Mouse (Mus musculus): ENCODE results near the gene Tmem236. TPM values are rescaled to one million over a fixed set of nuclear protein-coding genes. Genes with fewer than 3 reads are reported as not detected.

Tmem236 gene
- polyA plus RNA-seq (2015; fragmentation: Nextera tagmentation; extraction: Ambion mirVana): 0.17 and 0.18 TPM in 2 replicates

- no peaks in the 10 kb centered on the region for H3K27me3 ChIP-seq (ENCODE audit: control insufficient read depth, insufficient read depth, low read depth, low read length)
- H3K4me3 ChIP-seq (ENCODE audit: low read depth, low read length): no peak within 1 kb of the TSS
- 70% methylated on average over 3 of the region's 3 CpGs for WGBS
- no peaks in the 10 kb centered on the region for H3K36me3 ChIP-seq (ENCODE audit: control insufficient read depth, insufficient read depth, low read length)
- H3K4me2 ChIP-seq (ENCODE audit: low read length): no peak within 1 kb of the TSS
- no peaks in the 10 kb centered on the region for H3K4me1 ChIP-seq (ENCODE audit: control insufficient read depth, insufficient read depth, low read length)
- H3K27ac ChIP-seq (ENCODE audit: low read length): no peak within 1 kb of the TSS
- H3K9ac ChIP-seq (ENCODE audit: low read depth, low read length): no peak within 1 kb of the TSS
- H3K9me3 ChIP-seq (replicated peaks; ENCODE audit: control insufficient read depth, low read length, poor library complexity, severe bottlenecking): no peaks in the 10 kb centered on the region
- ATAC-seq: no peak
These were observed at the start of gene Tmem236 for GRCm38 (mm10) chr2:14174334-14174733. TSS of gene Tmem236 (plus strand) at chr2:14174523.

GRCm38 (mm10) chr2:14126387-14126786 lies 47.9 kb upstream of the Tmem236 start:
- no peak overlapping the region for H3K4me2 ChIP-seq (ENCODE audit: low read length)
- WGBS: 87% methylated on average over 6 of the region's 6 CpGs
- H3K4me1 ChIP-seq (ENCODE audit: control insufficient read depth, insufficient read depth, low read length): no peaks in the 10 kb centered on the region
- H3K36me3 ChIP-seq (ENCODE audit: control insufficient read depth, insufficient read depth, low read length): peaks cover 19% of the 10 kb centered on the region; the same call in 1 of the 2 replicates
- no peak overlapping the region for H3K4me3 ChIP-seq (ENCODE audit: low read depth, low read length)
- H3K9ac ChIP-seq (ENCODE audit: low read depth, low read length): no peak overlapping the region
- H3K27ac ChIP-seq (ENCODE audit: low read length): no peak overlapping the region
- H3K27me3 ChIP-seq (ENCODE audit: control insufficient read depth, insufficient read depth, low read depth, low read length): no peaks in the 10 kb centered on the region
- ATAC-seq: no peak
- no peaks in the 10 kb centered on the region for H3K9me3 ChIP-seq (replicated peaks; ENCODE audit: control insufficient read depth, low read length, poor library complexity, severe bottlenecking)

DNA sequence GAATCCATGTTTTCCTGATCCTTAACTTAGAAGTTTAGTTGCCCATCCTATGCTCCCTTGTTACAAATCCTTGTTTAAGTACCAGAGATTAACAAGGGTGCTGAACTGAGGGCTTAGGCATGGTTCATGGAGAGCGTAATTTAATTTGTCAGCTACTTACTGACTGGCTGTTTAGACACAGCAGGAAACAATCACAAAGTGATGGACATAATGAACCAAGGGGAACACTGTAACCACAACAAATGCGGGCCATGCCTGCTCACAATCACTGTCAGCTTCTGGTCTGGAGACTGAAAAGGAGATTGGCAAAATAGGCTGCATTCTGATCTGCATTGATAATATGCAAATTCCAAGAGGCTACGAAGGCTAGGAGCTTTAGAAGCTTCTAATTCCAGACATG lies 46.7 kb upstream of the Tmem236 start:
- Histone ChIP-seq H3K9ac (ENCODE audit: low read depth, low read length) (no peak overlapping the region), H3K4me2 (ENCODE audit: low read length) (no peak overlapping the region), H3K9me3 (replicated peaks; ENCODE audit: control insufficient read depth, low read length, poor library complexity, severe bottlenecking) (no peaks in the 10 kb centered on the region), H3K36me3 (ENCODE audit: control insufficient read depth, insufficient read depth, low read length) (peaks cover 26% of the 10 kb centered on the region), H3K4me1 (ENCODE audit: control insufficient read depth, insufficient read depth, low read length) (no peaks in the 10 kb centered on the region), H3K27me3 (ENCODE audit: control insufficient read depth, insufficient read depth, low read depth, low read length) (no peaks in the 10 kb centered on the region), H3K27ac (ENCODE audit: low read length) (no peak overlapping the region), H3K4me3 (ENCODE audit: low read depth, low read length) (no peak overlapping the region)
- ATAC-seq: no peak
- 22% methylated on average over 3 of the region's 3 CpGs for WGBS

GRCm38 (mm10) chr2:14130641-14131339 lies 43.5 kb upstream of the Tmem236 start:
- Histone ChIP-seq H3K4me1 (ENCODE audit: control insufficient read depth, insufficient read depth, low read length) (no peaks in the 10 kb centered on the region), H3K36me3 (ENCODE audit: control insufficient read depth, insufficient read depth, low read length) (peaks cover 21% of the 10 kb centered on the region), H3K4me2 (ENCODE audit: low read length) (no peak overlapping the region), H3K9ac (ENCODE audit: low read depth, low read length) (no peak overlapping the region), H3K27me3 (ENCODE audit: control insufficient read depth, insufficient read depth, low read depth, low read length) (no peaks in the 10 kb centered on the region), H3K27ac (ENCODE audit: low read length) (no peak overlapping the region), H3K4me3 (ENCODE audit: low read depth, low read length) (no peak overlapping the region), H3K9me3 (replicated peaks; ENCODE audit: control insufficient read depth, low read length, poor library complexity, severe bottlenecking) (no peaks in the 10 kb centered on the region)
- no peak for ATAC-seq
- 92% methylated on average over 12 of the region's 12 CpGs for WGBS

DNA sequence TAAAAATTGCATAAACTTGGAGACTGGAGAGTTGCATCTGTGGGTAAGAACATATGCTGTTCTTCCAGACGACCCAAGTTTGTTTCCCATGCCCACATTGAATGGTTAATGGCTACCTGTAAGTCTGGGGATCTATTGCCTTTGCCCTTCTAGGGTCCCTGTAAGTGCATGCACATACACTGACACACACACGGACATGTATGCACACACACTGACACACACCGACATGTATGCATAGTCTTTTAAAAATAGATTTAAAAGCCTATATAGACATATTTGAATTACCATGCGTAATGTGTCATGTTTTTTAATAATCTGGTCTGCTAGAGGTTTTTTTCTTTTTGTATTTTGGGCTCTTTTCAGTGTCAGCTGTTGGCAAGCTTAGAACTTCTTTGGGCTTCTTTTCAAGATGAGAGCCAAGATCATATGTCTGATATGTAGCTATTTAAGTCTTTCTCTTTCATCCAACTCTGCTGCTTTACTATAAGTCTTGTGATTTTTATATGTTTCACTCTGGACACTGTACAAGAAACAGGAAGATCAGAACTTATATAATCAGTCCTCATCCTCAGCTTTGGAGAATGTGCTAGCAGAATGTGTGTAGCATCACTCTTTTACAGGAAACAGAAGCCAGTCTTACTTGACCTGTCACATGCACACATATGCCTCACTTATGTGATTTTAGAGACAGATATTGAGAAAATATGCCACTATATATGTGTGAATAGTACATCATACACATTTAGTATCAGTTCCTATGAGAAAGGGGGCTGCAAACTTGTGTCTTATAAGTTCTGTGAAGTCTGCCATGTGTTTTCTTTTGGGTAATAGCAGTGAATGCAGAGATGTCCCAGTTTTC lies 41.6 kb upstream of the Tmem236 start:
- H3K27ac ChIP-seq (ENCODE audit: low read length): no peak overlapping the region
- H3K9me3 ChIP-seq (replicated peaks; ENCODE audit: control insufficient read depth, low read length, poor library complexity, severe bottlenecking): no peaks in the 10 kb centered on the region
- H3K4me2 ChIP-seq (ENCODE audit: low read length): no peak overlapping the region
- H3K4me3 ChIP-seq (ENCODE audit: low read depth, low read length): no peak overlapping the region
- H3K27me3 ChIP-seq (ENCODE audit: control insufficient read depth, insufficient read depth, low read depth, low read length): no peaks in the 10 kb centered on the region
- ATAC-seq: no peak
- H3K9ac ChIP-seq (ENCODE audit: low read depth, low read length): no peak overlapping the region
- peaks cover 23% of the 10 kb centered on the region for H3K36me3 ChIP-seq (ENCODE audit: control insufficient read depth, insufficient read depth, low read length)
- 92% methylated on average over 4 of the region's 4 CpGs for WGBS
- no peaks in the 10 kb centered on the region for H3K4me1 ChIP-seq (ENCODE audit: control insufficient read depth, insufficient read depth, low read length)

GRCm38 (mm10) chr2:14136906-14137305 lies 37.4 kb upstream of the Tmem236 start:
- H3K4me1 ChIP-seq (ENCODE audit: control insufficient read depth, insufficient read depth, low read length): no peaks in the 10 kb centered on the region
- no peaks in the 10 kb centered on the region for H3K9me3 ChIP-seq (replicated peaks; ENCODE audit: control insufficient read depth, low read length, poor library complexity, severe bottlenecking)
- WGBS: 65% methylated on average over 3 of the region's 3 CpGs
- no peak overlapping the region for H3K4me2 ChIP-seq (ENCODE audit: low read length)
- H3K27me3 ChIP-seq (ENCODE audit: control insufficient read depth, insufficient read depth, low read depth, low read length): no peaks in the 10 kb centered on the region
- H3K4me3 ChIP-seq (ENCODE audit: low read depth, low read length): no peak overlapping the region
- ATAC-seq: no peak
- H3K27ac ChIP-seq (ENCODE audit: low read length): no peak overlapping the region
- no peak overlapping the region for H3K9ac ChIP-seq (ENCODE audit: low read depth, low read length)
- peaks cover 13% of the 10 kb centered on the region; the same call in 1 of the 2 replicates for H3K36me3 ChIP-seq (ENCODE audit: control insufficient read depth, insufficient read depth, low read length)

- H3K4me1 ChIP-seq (ENCODE audit: control insufficient read depth, insufficient read depth, low read length): no peaks in the 10 kb centered on the region
These were observed 34.7 kb upstream of the Tmem236 start for GRCm38 (mm10) chr2:14139590-14139989.

GRCm38 (mm10) chr2:14140044-14140443 lies 34.3 kb upstream of the Tmem236 start:
- Histone ChIP-seq H3K4me2 (ENCODE audit: low read length) (no peak overlapping the region), H3K9ac (ENCODE audit: low read depth, low read length) (no peak overlapping the region), H3K36me3 (ENCODE audit: control insufficient read depth, insufficient read depth, low read length) (peaks cover 15% of the 10 kb centered on the region), H3K27ac (ENCODE audit: low read length) (no peak overlapping the region), H3K4me1 (ENCODE audit: control insufficient read depth, insufficient read depth, low read length) (no peaks in the 10 kb centered on the region), H3K9me3 (replicated peaks; ENCODE audit: control insufficient read depth, low read length, poor library complexity, severe bottlenecking) (no peaks in the 10 kb centered on the region), H3K27me3 (ENCODE audit: control insufficient read depth, insufficient read depth, low read depth, low read length) (no peaks in the 10 kb centered on the region), H3K4me3 (ENCODE audit: low read depth, low read length) (no peak overlapping the region)
- WGBS: 29% methylated on average over 2 of the region's 2 CpGs
- ATAC-seq: 0 out of 2 replicates have a peak, but pooled peaks have one; percentile 45

More at GRCm38 (mm10) chr2:14139590-14139989, 34.7 kb upstream of the Tmem236 start:
- Histone ChIP-seq H3K27me3 (ENCODE audit: control insufficient read depth, insufficient read depth, low read depth, low read length) (no peaks in the 10 kb centered on the region), H3K4me2 (ENCODE audit: low read length) (no peak overlapping the region), H3K4me3 (ENCODE audit: low read depth, low read length) (no peak overlapping the region), H3K27ac (ENCODE audit: low read length) (no peak overlapping the region), H3K9me3 (replicated peaks; ENCODE audit: control insufficient read depth, low read length, poor library complexity, severe bottlenecking) (no peaks in the 10 kb centered on the region), H3K9ac (ENCODE audit: low read depth, low read length) (no peak overlapping the region), H3K36me3 (ENCODE audit: control insufficient read depth, insufficient read depth, low read length) (peaks cover 15% of the 10 kb centered on the region)
- WGBS: 82% methylated on average over 6 of the region's 6 CpGs
- no peak for ATAC-seq

DNA sequence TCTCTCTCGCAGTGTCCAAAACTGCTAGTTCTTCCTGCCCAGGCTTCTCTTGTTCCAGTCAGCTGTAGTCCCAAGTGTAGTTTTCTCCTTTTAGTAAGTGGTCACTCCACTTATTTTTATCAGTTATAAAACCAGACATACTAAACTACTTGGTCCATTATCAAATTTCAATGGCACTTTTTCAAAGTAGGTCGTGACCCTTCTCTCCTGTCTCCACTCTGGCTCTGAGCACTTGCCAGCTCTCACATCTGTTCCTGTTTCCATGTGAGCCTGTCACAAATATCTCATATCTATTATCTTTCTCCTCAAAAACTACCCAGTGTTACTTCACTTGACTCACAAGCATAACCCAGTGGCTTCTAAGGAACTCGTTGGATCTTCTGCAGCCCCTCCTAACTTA lies 29.0 kb upstream of the Tmem236 start:
- no peak for ATAC-seq

More for the DNA sequence above, 29.0 kb upstream of the Tmem236 start:
- H3K4me3 ChIP-seq (ENCODE audit: low read depth, low read length): no peak overlapping the region
- H3K9ac ChIP-seq (ENCODE audit: low read depth, low read length): no peak overlapping the region
- no peaks in the 10 kb centered on the region for H3K9me3 ChIP-seq (replicated peaks; ENCODE audit: control insufficient read depth, low read length, poor library complexity, severe bottlenecking)
- H3K27me3 ChIP-seq (ENCODE audit: control insufficient read depth, insufficient read depth, low read depth, low read length): no peaks in the 10 kb centered on the region
- no peaks in the 10 kb centered on the region for H3K4me1 ChIP-seq (ENCODE audit: control insufficient read depth, insufficient read depth, low read length)
- no peak overlapping the region for H3K27ac ChIP-seq (ENCODE audit: low read length)
- peaks cover 17% of the 10 kb centered on the region for H3K36me3 ChIP-seq (ENCODE audit: control insufficient read depth, insufficient read depth, low read length)
- no peak overlapping the region for H3K4me2 ChIP-seq (ENCODE audit: low read length)
- 89% methylated on average over 3 of the region's 3 CpGs for WGBS

All from midbrain, embryonic 16.5 days (tissue).